Mouse (Mus musculus): ENCODE measurements at regions not wholly inside any gene's neighbourhood (a gene's known extent, or its start where the extent isn't known, plus 50 kb on each side); places are given as distances from the start of the nearest gene placed in this dataset.

DNA sequence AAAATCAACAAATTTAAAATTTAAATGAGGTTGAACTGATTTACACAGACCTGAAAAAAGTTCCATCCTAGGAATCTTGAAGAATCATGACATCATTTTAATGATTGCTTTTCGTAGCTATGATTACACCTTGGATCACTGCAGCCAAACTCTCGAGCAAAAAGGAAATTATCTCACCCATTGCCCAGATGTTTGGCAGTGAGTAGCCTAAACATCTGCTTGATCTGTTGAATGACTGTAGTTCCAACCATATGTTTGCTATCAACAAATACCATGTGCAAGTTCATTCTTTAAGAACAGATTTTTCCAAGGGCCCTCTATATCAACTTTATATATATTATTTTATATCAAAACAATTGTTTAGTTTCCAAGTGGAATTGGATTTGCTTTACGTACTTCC, 296.6 kb downstream of the Dmac1 start:
- no peak for DNase-seq (ENCODE audit: low read depth, low spot score)

DNA sequence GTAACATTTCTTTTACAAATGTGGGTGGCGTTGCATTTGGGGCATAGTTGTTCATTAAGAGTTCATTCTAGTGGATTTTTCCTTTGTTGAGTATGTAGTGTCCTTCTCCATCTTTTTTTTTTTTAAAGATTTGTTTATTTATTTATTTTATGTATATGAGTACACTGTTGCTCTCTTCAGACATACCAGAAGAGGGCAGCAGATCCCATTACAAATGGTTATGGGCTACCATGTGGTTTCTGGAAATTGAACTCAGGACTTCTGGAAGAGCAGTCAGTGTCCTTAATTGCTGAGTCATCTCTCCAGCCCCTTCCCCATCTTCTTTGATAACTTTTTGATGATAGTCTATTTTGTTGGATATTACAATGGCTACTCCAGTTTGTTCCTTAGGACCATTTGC, 306.0 kb downstream of the Dmac1 start:
- peak; percentile 35 for DNase-seq (ENCODE audit: low read depth, low spot score)

Measured in brain, adult 2 months (tissue).